Comparison of ENCODE assay signal across 35 mouse cellular contexts in the genomic region with DNA sequence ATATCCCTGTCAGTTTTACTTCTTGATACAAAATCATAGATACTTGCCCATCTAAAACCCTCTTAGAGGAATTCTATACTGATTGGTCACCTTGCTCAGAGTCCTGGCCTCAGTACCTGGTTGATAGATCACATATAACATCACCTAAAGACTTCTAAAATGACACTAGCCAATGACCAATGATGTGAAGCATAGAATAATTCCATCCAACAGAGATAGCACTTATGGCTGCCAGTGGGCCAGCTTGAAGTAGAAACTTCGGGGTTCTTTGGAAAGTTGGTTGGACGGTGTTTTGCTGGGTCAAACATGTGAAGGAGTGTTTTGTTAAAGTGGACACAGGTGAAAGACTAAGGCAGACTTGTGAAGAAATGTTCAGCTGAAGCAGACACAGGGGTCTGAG. TPM values are rescaled to one million over a fixed set of nuclear protein-coding genes. Genes with fewer than 3 reads are reported as not detected.
"Had no signal": no experiment of that assay in that cellular context is flagged by ENCODE, and none has a peak within 500 bp of the region (broad histone marks: within the 10 kb centered on the region; RNA-seq: fewer than 3 reads in every experiment).

No protein-coding gene starts in this region.

- H3K9me3 ChIP-seq: limb, embryonic 10.5 days; limb, embryonic 12.5 days; limb, embryonic 13.5 days; limb, embryonic 15.5 days; liver, embryonic 12.5 days; liver, embryonic 13.5 days; liver, embryonic 15.5 days; lung, embryonic 15.5 days; megakaryocyte, embryonic 14.5 days; midbrain, embryonic 10.5 days; midbrain, embryonic 12.5 days; midbrain, embryonic 13.5 days; midbrain, embryonic 15.5 days; neural tube, embryonic 12.5 days had no signal

- H3K4me3 ChIP-seq: left cerebral cortex, adult 2 months; limb, embryonic 10.5 days; limb, embryonic 12.5 days; limb, embryonic 13.5 days; limb, embryonic 15.5 days; liver, embryonic 12.5 days; liver, embryonic 13.5 days; liver, embryonic 15.5 days; lung, embryonic 15.5 days; megakaryocyte, embryonic 14.5 days; midbrain, embryonic 10.5 days; midbrain, embryonic 12.5 days; midbrain, embryonic 13.5 days; midbrain, embryonic 15.5 days; myocyte; neural tube, embryonic 12.5 days had no signal

- H3K27me3 ChIP-seq: limb, embryonic 13.5 days; limb, embryonic 15.5 days; liver, embryonic 12.5 days; liver, embryonic 13.5 days; liver, embryonic 15.5 days; lung, embryonic 15.5 days; megakaryocyte, embryonic 14.5 days; midbrain, embryonic 12.5 days; midbrain, embryonic 13.5 days; midbrain, embryonic 15.5 days; neural tube, embryonic 12.5 days had no signal

- H3K4me2 ChIP-seq: limb, embryonic 12.5 days; limb, embryonic 13.5 days; limb, embryonic 15.5 days; liver, embryonic 11.5 days; liver, embryonic 12.5 days; liver, embryonic 13.5 days; liver, embryonic 15.5 days; lung, embryonic 14.5 days; lung, embryonic 15.5 days; midbrain, embryonic 12.5 days; midbrain, embryonic 13.5 days; midbrain, embryonic 15.5 days; neural tube, embryonic 12.5 days had no signal

- H3K4me1 ChIP-seq: liver, embryonic 15.5 days; lung, embryonic 15.5 days had no signal

- ATAC-seq: liver, embryonic 12.5 days; liver, postnatal 0 days; lung, postnatal 0 days; midbrain, embryonic 13.5 days; midbrain, embryonic 15.5 days; midbrain, embryonic 16.5 days had no signal

- H3K9ac ChIP-seq: limb, embryonic 12.5 days; limb, embryonic 13.5 days; limb, embryonic 15.5 days; liver, embryonic 12.5 days; liver, embryonic 13.5 days; liver, embryonic 14.5 days; liver, embryonic 15.5 days; liver, postnatal 0 days; lung, embryonic 14.5 days; lung, embryonic 15.5 days; midbrain, embryonic 12.5 days; midbrain, embryonic 13.5 days; midbrain, embryonic 15.5 days; neural tube, embryonic 12.5 days had no signal

- H3K36me3 ChIP-seq: limb, embryonic 10.5 days; limb, embryonic 12.5 days; limb, embryonic 13.5 days; limb, embryonic 15.5 days; liver, embryonic 12.5 days; liver, embryonic 13.5 days; liver, embryonic 15.5 days; lung, embryonic 15.5 days; midbrain, embryonic 10.5 days; midbrain, embryonic 12.5 days; midbrain, embryonic 13.5 days; midbrain, embryonic 15.5 days; neural tube, embryonic 12.5 days had no signal

- H3K27ac ChIP-seq: left cerebral cortex, adult 2 months; limb, embryonic 10.5 days; limb, embryonic 12.5 days; limb, embryonic 13.5 days; limb, embryonic 15.5 days; liver, embryonic 12.5 days; liver, embryonic 13.5 days; liver, embryonic 14.5 days; liver, embryonic 15.5 days; lung, embryonic 15.5 days; macrophage; midbrain, embryonic 10.5 days; midbrain, embryonic 12.5 days; midbrain, embryonic 13.5 days; midbrain, embryonic 15.5 days; neural tube, embryonic 12.5 days had no signal

- DNase-seq: left cerebral cortex, postnatal 4 days; liver; liver, embryonic 13.5 days; liver, postnatal 0 days; lung, adult 18-20 months; lung, adult 2 months; lung, embryonic 14.5 days; lung, postnatal 10 days; lung, postnatal 14 days; lung, postnatal 36 days; lung, postnatal 4 days had no signal

RNA-seq across cellular contexts. Expression of gene Pde6h, which starts 26.5 kb away (rescaled TPM):
- polyA plus RNA-seq: limb, embryonic 10.5 days; limb, embryonic 11.5 days; liver, embryonic 11.5 days; liver, embryonic 12.5 days; liver, embryonic 13.5 days; liver, embryonic 15.5 days; liver, embryonic 16.5 days; lung, embryonic 14.5 days; macrophage; midbrain, embryonic 10.5 days; midbrain, embryonic 12.5 days; midbrain, embryonic 13.5 days; midbrain, embryonic 15.5 days; neural tube, embryonic 11.5 days; neural tube, embryonic 12.5 days had no signal

RNA-seq across cellular contexts. Expression of gene Erp27, which starts 28.2 kb away (rescaled TPM):
- polyA plus RNA-seq: macrophage; midbrain, embryonic 10.5 days; midbrain, embryonic 12.5 days; midbrain, embryonic 13.5 days; midbrain, embryonic 15.5 days; midbrain, postnatal 0 days; neural tube, embryonic 12.5 days had no signal
